Mouse (Mus musculus) olfactory bulb, adult 2 months (tissue): Measurements from ENCODE around the gene 1700010B08Rik. TPM values are rescaled to one million over a fixed set of nuclear protein-coding genes. Genes with fewer than 3 reads are reported as not detected.
"Not testable (repeated sequence)": the region's sequence is repeated elsewhere in the genome, so short reads cannot be mapped to it uniquely, and the experiment has no call there.

Experiments
- H3K27ac ChIP-seq: fragments of 200-500 bp; 2 replicates; pipeline ENCODE4 v1.5.1; 2012; ENCODE audit warnings: low read depth, low read length; ENCODE audit not compliant: insufficient read depth
- H3K4me1 ChIP-seq: fragments of 200-500 bp; 2 replicates; pipeline ENCODE4 v1.6.1; 2012; ENCODE audit warnings: low read length; ENCODE audit not compliant: control insufficient read depth, insufficient read depth
- H3K4me3 ChIP-seq: fragments of 200-500 bp; 2 replicates; pipeline ENCODE4 v1.5.1; 2012; ENCODE audit warnings: mild to moderate bottlenecking, low read depth, low read length, moderate library complexity; ENCODE audit not compliant: insufficient read depth
- CTCF ChIP-seq: fragments of 200-500 bp; IDR thresholded peaks from 2 replicates; pipeline ENCODE4 v1.5.1; 2012; ENCODE audit warnings: low read depth, mild to moderate bottlenecking, low read length, moderate library complexity; ENCODE audit not compliant: insufficient read depth
- POLR2A ChIP-seq: fragments of 200-500 bp; IDR thresholded peaks from 2 replicates; pipeline ENCODE4 v1.6.1; 2012; ENCODE audit warnings: mild to moderate bottlenecking, low read depth, low read length, moderate library complexity; ENCODE audit not compliant: insufficient read depth
- WGBS: fragments of 180-500 bp; shearing (Covaris S2); methylation state at CpG from one replicate; pipeline ENCODE4 v1.1.7; 2018; 5-methylcytosine and 5-hydroxymethylcytosine counted together
- polyA plus RNA-seq: library from polyadenylated mRNA; stranded (reverse); fragments of >200 nt; gene quantifications from 2 replicates; pipeline ENCODE4 v1.2.4, GENCODE M21; 2012; ENCODE audit warnings: low replicate concordance; ENCODE audit not compliant: missing spikeins, insufficient read depth, insufficient read length

Gene 1700010B08Rik
- polyA plus RNA-seq, 1 experiment: not detected

GRCm38 (mm10) chr2:173691748-173692147 lies 27.5 kb upstream of the 1700010B08Rik start:
- no peak for TF ChIP-seq CTCF
- no peak for TF ChIP-seq POLR2A
- WGBS: 78% methylated on average over 6 of the region's 6 CpGs
- no peak overlapping the region for H3K27ac ChIP-seq
- no peaks in the 10 kb centered on the region for H3K4me1 ChIP-seq
- no peak overlapping the region for H3K4me3 ChIP-seq

GRCm38 (mm10) chr2:173692693-173693092 lies 26.5 kb upstream of the 1700010B08Rik start:
- WGBS: 56% methylated on average over 2 of the region's 2 CpGs
- H3K4me3 ChIP-seq: no peak overlapping the region
- no peak for TF ChIP-seq POLR2A
- no peak for TF ChIP-seq CTCF
- H3K27ac ChIP-seq: no peak overlapping the region
- no peaks in the 10 kb centered on the region for H3K4me1 ChIP-seq

DNA sequence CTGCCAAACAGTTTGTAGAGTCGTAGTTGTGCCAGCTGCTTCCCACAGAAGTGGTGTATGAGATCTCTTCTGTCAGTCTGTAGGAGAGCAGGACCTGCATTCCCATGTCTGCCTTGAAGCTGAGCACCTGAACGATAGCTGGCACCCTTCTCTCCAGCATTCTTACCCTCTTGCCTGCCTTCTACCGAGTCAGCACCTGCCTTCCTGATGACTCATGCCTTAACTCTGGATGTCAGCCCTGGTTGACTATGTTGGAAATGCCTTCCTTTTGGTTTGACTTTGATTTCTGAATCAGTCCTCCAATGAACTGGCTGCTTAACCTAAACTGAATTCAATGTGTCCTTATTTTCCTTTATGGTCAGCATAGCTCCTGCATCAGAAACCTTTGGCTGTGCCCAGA lies 20.4 kb upstream of the 1700010B08Rik start:
- H3K4me3 ChIP-seq: no peak overlapping the region
- no peak for TF ChIP-seq CTCF
- TF ChIP-seq POLR2A: no peak
- H3K4me1 ChIP-seq: peaks cover 9% of the 10 kb centered on the region
- no peak overlapping the region for H3K27ac ChIP-seq
- WGBS: 79% methylated on average over 3 of the region's 3 CpGs

DNA sequence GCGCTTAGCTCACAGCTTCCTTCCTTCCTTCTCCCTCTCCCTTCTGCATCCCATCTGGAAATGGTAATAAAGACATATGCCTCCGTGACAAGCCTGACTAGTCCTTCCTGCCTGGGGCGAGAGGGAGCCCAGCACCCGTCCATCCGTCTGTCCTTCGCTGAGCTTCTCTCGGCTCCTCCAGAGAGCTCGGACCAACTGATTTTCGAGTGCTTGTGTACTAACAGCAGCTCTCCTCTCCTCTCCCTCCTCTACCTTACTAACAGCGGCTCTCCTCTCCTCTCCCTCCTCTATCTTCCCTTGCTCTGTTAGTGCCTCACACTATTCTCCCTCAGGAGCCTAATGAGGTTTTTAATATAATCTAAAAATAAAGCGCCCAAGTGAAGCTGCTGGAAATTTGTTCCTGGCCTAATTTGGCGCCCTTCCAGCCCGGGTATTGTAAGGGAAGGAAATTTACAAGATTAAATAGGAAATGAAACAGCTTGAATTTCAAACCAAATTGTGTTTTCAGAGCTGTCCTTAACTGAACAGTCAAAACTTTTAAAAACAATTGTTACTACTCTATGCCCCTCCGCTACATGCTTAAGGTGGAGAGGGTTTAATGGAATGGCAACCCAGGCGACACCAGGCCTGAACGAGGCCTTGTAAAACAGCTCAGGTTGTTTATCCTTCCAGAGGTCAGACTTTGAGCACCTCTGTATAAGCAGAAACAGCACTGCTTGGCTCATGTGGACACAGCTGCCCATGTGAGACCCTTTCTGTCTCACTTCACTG lies 16.9 kb upstream of the 1700010B08Rik start:
- Histone ChIP-seq H3K27ac (no peak overlapping the region), H3K4me1 (peaks cover 9% of the 10 kb centered on the region), H3K4me3 (no peak overlapping the region)
- WGBS: 60% methylated on average over 16 of the region's 16 CpGs
- no peak for TF ChIP-seq POLR2A
- TF ChIP-seq CTCF: no peak

DNA sequence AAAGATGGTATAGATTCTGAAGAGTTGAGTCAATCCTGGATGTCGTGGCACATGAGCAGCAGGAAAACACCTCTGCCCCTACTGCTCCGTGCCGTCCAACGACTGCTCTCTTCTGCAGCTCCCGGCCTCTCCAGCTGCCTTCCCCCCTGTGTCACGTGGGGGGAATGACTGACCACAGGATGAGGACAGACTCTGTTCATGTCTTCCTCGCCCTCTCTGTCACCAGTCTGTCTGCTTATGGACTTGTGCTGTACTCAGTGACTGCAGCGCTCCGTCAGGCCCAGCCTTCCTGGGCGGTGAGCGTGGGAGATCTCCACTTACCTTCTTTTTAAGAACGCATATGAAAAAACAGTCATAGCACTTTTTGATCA lies 16.4 kb upstream of the 1700010B08Rik start:
- H3K4me3 ChIP-seq: no peak overlapping the region
- 87% methylated on average over 12 of the region's 12 CpGs for WGBS
- no peak overlapping the region for H3K27ac ChIP-seq
- TF ChIP-seq POLR2A: no peak
- no peak for TF ChIP-seq CTCF
- H3K4me1 ChIP-seq: peaks cover 9% of the 10 kb centered on the region

DNA sequence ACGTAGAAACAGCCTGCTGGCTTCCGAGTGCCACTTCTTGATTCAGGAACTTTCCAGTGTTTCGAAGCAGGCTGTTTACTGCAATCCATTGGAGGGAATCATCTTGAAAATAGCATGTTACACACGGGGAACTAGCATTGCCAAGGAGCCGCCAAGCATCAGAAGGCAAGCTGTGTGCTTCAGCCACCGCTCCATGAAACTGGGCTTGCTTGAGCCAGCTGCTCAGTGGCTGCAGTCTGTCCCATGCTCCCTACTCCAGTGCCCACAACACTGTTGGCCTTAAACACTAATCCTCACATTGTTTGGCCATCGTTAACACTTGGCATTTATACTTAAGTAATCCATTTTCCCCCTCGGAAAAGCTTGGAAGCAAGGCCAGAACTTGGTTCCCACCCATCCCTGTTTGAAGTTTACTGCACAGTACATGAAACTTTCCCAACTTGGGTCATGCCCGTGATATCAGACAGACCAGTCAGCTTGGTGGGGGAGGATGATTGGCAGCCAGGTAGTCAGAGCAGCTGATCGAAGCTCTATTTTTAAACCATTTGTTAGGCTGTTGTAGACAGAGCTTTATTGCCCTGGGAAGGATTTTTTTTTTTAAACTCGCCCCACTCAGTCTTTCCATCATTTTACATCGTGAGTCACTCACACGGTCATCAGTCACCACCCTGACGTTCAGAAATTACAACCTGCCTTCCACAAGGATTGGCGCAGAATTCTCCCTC lies 13.2 kb upstream of the 1700010B08Rik start:
- TF ChIP-seq POLR2A (no peak), CTCF (no peak)
- Histone ChIP-seq H3K27ac (no peak overlapping the region), H3K4me3 (no peak overlapping the region), H3K4me1 (peaks cover 9% of the 10 kb centered on the region)
- 70% methylated on average over 15 of the region's 15 CpGs for WGBS

DNA sequence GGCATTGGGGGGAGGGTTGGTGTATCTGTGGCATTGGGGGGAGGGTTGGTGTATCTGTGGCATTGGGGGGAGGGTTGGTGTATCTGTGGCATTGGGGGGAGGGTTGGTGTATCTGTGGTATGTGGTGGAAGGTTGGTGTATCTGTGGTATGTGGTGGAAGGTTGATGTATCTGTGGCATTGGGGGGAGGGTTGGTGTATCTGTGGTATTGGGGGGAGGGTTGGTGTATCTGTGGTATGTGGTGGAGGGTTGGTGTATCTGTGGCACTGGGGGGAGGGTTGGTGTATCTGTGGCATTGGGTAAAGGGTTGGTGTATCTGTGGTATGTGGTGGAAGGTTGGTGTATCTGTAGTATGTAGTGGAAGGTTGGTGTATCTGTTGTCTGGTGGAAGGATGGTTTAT lies 11.6 kb upstream of the 1700010B08Rik start:
- H3K4me3 ChIP-seq, H3K4me1 ChIP-seq, H3K27ac ChIP-seq: not testable (repeated sequence)

DNA sequence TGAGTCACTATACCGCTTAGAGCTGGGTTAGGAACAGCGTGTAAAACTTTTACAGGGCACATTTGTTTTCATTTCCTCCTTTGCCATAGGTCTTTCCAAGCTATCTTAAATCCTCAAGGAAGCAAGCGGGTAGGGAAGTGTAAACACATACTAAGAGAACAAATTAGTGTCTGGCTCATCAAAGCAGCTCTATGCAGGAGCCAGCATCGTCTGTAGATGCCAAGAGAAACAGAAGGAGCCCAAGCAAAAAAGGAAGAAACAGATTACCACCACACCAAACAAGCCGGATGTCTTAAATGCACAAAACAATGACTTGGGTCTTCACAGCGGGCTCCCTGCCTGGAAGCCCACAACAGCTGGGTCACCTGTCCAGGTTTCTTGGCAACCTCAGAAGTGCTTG lies 9.0 kb upstream of the 1700010B08Rik start:
- no peak for TF ChIP-seq CTCF
- TF ChIP-seq POLR2A: no peak
- H3K4me1 ChIP-seq: peaks cover 6% of the 10 kb centered on the region
- H3K27ac ChIP-seq: no peak overlapping the region
- no peak overlapping the region for H3K4me3 ChIP-seq
- 54% methylated on average over 6 of the region's 6 CpGs for WGBS

GRCm38 (mm10) chr2:173712656-173713055 lies 6.6 kb upstream of the 1700010B08Rik start:
- Histone ChIP-seq H3K4me1 (peaks cover 6% of the 10 kb centered on the region), H3K4me3 (no peak overlapping the region), H3K27ac (no peak overlapping the region)
- 70% methylated on average over 10 of the region's 10 CpGs for WGBS
- TF ChIP-seq POLR2A: no peak
- TF ChIP-seq CTCF: no peak

DNA sequence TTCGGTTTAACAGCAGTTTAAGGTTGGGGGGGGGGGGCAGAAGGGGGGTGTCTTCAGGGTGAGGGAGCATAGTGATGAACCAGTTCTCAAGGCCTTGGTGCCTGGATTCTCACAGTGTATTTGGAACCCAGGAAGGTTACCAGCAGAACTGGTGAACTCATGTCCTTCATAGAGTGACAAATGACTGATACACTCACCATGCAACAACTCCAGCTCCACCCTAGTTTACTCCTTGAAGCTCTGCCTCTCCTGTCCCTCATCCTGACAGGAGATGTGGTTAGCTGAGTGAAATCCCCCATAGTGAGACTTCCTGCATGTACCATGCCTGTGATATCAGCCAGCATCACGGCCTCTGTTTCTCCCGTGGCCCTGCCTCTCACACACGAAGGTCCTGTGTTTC lies 6.0 kb upstream of the 1700010B08Rik start:
- H3K4me3 ChIP-seq: no peak overlapping the region
- TF ChIP-seq CTCF: no peak
- no peak for TF ChIP-seq POLR2A
- peaks cover 6% of the 10 kb centered on the region for H3K4me1 ChIP-seq
- WGBS: 90% methylated on average over 4 of the region's 4 CpGs
- no peak overlapping the region for H3K27ac ChIP-seq
